Mouse (Mus musculus): ENCODE results near the gene Isl2.

DNA sequence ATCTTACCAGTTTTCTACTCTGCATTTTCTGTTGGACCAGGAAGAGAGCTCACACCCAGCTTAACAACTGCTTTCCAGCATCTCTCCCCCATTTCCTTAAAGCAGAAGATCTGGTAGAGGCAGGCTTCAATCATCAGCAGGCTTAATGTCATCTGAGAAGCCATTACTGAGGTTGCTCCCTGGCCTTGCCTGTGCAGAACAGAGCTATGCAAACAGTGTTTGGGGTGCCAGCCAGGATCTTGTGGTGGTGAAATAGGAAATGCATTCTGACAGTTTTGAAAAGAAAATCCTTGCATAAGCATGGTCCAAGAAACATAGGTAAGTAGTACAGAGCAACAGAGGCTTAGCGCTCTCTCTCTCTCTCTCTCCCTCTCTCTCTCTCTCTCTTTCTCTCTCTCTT lies 22.5 kb downstream of the Isl2 start:
- TF ChIP-seq POLR2A (IDR thresholded peaks at IDR 0.05; ENCODE audit: low read depth, low read length) (no peak), CTCF (conservative IDR thresholded peaks at IDR 0.05; ENCODE audit: insufficient read depth, insufficient read length, low read depth, low read length) (no peak)
